12 mouse cellular contexts compared by ENCODE assay signal in the genomic region with DNA sequence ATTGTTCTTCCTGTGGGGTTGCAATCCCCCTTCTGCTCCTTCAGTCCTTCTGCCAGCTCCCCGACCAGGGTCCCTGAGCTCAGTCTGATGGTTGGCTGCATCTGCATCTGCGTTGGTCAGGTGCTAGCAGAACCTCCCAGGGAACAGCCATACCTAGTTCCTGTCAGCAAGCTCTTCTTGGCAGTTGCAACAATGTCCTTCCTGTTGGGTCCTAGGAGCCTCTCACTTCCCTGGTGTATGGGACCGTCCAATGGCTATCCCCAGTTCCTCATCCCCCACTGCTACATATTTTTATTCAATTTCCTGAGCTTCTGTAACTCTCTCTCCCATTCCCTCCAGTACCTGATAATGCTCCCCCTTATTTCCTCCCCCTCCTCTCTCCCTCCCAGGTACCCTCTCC.
"Had no signal": no experiment of that assay in that cellular context is flagged by ENCODE, and none has a peak within 500 bp of the region (broad histone marks: within the 10 kb centered on the region; RNA-seq: fewer than 3 reads in every experiment).

No protein-coding gene starts in this region.

- DNase-seq: retina, postnatal 1 day; right cerebral cortex, adult 18-20 months; right cerebral cortex, postnatal 14 days; right cerebral cortex, postnatal 25 days; right cerebral cortex, postnatal 4 days; spleen, adult 18-20 months; thymus, adult 18-20 months; thymus, adult 2 months; thymus, postnatal 14 days; thymus, postnatal 25 days; thymus, postnatal 36 days; thymus, postnatal 4 days had no signal
